Mouse (Mus musculus) cortical plate, adult 2 months (tissue): ENCODE measurements around the gene Tnfsfm13.

Experiments used
- CTCF ChIP-seq: fragments of 200-500 bp; IDR thresholded peaks from 2 replicates; pipeline ENCODE4 v1.5.1; 2011; ENCODE audit warnings: mild to moderate bottlenecking, control low read depth, low read length; ENCODE audit not compliant: insufficient read depth; ENCODE audit errors: extremely low read depth
- POLR2A ChIP-seq: fragments of 200-500 bp; IDR thresholded peaks from 2 replicates; pipeline ENCODE4 v1.6.1; 2011; ENCODE audit warnings: mild to moderate bottlenecking, low read length, control low read depth; ENCODE audit not compliant: insufficient read depth; ENCODE audit errors: extremely low read depth

DNA sequence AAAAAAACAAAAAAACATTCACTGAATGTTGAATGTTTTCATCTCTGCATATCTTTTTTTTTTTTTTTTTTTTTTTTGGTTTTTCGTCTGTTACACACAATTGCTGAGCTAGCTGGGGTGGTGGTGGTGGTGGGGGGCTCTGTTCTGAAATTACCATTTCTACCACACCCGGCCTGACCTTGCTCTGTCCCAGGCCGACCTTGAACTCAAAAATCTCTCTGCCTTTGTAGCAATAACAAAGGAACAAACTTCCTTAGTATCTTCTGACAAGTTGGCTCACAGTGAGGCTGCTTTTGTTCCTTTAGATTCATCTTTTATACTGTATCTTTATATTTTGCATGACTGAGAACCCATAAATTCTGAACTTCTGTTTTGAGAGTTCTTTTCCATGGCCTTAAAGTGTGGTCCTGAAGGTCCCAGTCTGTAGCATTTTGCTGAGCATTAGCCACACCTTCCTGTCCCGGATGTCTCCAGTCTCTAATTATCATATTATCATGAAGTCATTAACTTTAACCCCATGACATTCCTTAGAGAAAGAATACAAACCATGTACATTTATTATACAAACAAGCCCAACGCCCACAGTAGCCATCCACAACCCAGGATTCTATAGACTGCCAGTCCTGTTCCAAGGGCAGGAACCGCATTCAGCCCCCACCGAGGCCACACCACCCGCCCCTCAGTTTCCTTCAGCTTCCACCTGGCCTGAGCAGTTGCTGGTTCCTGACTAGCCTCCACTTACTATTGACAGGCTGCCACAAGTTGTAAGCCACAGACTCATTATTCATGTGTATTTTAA is 8.1 kb upstream of the Tnfsfm13 start:
- TF ChIP-seq CTCF (no peak), POLR2A (no peak)
